Mouse (Mus musculus) spleen, adult 18-20 months (tissue): Measurements from ENCODE around the gene Nsmce1.

Source experiments
- DNase-seq, 2 experiments: peaks; one replicate each; pipeline ENCODE4 v3.0.0; 2022; ENCODE audit warnings: mixed read lengths in 2 of 2

The Nsmce1 gene

DNA sequence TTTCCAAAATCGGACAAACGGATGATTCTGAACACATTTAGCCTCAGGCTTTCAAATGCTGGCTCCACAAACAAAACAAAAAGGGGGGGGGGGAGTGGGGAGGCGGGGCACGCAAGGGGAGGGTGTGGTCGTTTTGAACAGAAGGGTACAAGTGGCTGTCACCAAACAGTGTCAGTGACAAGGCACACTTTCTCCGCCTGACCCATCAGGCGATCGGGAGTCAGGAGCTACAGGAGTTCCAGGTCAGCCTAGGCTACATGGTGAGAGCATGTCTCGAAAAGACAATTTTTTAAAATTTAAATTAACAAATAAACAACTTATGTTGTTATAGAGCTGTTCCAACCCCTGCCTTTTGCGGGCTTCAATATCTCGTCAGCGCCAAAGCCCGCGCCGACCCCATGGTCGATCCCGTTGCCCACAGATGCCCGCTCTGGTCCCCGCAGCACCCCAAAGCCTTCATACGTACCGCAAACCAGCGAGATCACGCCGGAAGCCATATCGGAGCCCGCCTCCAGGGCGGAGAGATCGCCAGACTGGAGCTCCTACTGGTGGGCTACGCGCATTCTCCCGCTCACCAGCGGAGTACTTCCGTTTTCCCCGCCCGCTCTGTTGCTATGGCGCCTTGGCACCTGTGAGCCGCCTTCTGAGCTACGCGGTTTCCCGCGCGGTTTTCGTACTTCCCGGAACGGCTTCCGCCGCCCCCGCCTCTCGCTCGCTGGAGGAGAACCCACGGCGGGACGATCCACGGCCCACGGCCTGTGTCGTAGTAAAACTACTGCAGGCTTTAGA lies at the start of gene Nsmce1:
Nsmce1 (minus strand) TSS at position 650 of the 789 bp plus-strand sequence.
- DNase-seq = peak; percentile 93 to 95

GRCm38 (mm10) chr7:125541026-125541425 lies 49.6 kb upstream of the Nsmce1 start:
- no peak for DNase-seq

- DNase-seq = no peak
Measured at GRCm38 (mm10) chr7:125539351-125539750, 48.0 kb upstream of the Nsmce1 start.

DNA sequence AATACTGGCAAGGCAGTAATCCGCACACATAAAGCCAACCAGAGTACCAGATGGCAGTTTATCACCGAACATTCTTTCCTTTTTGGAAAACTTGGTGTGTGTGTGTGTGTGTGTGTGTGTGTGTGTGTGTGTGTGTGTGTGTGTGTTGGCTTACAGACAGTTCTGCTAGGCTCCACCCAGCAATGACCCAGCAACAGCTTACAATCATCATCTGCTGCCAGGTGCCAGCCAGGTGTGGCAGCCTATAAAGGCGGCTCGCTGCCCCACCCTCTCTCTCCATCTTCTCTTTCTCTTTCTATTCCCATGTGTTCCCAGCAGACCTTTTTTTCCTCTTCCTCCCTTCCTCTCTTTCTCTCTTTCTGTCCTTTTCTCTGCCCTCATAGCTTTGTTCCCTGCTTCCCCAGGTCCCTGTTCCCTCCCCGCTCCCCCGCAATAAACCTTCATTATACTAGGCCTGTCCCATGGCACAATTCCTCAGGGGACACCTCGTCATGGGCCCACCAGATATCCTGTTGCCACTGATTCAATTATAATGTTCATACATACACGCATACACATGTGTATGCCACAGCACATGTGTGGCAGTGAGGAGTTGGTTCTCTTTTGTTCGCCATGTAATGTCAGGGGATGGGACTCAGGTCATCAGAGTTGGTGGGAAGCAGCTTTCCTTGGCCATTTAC lies 36.6 kb upstream of the Nsmce1 start:
- no peak for DNase-seq

DNA sequence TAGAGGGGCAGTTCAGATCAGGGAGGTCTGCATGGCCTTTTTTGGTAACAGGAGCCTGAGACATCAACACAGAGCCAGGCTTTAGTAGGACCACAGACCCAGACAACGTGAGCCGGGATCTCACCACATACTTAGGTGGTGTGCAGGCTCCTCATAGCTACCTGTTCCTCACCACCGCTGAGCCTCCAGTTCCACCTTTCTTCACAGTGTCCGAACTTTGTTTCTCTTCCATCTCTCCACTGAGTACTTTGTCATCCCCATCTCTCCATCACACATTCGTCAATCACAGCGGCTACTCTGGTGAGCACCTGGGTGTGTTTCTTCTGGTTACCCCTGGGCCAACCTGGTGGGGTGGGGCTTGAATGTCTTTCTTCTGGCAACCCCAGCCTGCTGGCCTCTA lies 35.8 kb upstream of the Nsmce1 start:
- no peak for DNase-seq

GRCm38 (mm10) chr7:125523051-125523450 lies 31.7 kb upstream of the Nsmce1 start:
- no peak for DNase-seq

DNA sequence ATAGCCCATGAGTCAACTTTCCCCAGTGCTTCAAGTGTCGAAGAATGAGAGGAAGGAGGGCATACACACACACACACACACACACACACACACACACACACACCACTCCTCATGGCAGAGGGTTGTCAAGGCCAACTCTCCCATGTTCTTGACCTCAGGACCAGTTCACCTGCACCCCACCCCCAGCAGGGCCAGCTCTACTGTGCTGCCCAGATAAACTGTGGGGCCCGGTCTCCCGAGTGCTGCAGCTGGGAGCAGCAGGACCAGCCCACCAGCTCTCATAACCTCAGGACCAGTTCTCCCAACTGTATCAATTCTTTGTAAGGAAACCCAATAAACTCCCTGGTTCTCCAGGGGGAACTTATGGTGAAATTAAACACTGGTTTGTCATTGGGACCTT lies 28.3 kb upstream of the Nsmce1 start:
- DNase-seq = no peak

DNA sequence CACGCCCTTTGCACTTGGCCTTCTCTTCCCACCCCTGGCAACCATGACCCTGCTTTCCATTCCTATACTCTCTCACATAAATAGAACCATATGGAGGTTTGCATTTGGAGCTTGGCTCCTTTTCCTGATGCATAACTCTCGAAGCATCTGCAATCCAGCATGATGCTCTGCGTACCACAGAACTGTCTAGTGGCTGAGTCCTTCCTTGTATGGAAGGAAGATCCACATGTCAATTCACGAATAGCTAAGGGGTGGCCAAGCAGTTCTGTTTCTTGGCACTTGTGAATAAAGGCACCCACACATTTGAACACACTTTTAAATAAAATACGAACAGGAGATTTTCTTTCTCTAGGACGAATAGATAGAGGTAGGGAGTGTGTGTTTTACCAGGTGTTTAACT lies 26.1 kb upstream of the Nsmce1 start:
- no peak for DNase-seq

DNA sequence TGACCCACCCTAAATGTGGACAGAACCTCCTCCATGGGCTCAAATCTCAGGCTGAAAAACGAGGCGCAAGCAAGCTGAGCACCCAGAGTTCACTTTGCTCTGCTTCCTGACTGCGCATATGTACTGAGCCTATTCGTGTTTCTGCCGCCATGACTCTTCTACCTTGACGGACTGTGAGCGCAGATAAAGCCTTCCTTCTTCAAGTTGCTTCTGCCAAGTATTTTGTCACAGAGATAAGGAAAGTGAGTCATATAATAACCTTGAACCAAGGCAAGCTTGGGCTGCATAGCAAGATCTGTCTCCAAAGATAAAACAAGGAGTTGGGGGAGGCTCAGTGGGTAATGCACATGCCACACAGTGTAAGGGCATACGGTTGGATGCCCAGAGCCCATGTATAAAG lies 25.3 kb upstream of the Nsmce1 start:
- no peak for DNase-seq

DNA sequence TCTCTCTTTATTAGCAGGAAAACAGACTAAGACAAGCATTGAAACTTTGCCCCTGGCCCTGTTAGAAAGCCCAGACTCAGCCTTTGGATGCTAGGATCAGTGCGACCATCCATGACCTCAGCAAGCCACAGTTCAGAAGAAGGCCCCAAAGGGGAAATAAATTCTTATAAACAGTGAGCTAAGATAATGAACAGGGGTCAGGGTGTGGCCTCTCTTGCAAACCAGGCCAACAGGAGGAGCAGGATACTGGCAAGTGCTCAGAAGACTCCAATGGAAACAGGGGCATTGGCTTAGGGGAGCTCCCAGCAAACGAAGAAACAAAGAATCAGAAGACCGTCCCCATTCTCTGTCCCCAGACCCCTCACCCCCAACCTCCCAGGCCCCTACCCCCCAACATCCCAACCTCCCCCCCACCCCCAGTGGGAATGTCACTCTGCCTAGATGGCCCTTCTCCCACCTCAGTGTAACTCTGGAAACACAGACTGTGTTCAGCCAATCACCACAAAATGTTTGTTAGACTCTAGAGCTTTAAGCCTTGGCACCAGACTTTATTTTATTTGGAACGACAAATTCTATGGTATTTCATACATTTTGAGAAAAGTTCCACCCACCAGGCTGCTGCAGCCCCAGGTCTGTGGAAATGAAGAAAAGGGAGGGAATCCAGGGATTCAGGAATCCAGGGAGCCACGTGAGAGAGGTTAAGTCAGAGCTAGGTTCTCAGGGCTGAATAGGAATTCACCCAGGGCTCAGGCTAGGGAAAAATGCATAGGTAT lies 23.9 kb upstream of the Nsmce1 start:
- no peak for DNase-seq

DNA sequence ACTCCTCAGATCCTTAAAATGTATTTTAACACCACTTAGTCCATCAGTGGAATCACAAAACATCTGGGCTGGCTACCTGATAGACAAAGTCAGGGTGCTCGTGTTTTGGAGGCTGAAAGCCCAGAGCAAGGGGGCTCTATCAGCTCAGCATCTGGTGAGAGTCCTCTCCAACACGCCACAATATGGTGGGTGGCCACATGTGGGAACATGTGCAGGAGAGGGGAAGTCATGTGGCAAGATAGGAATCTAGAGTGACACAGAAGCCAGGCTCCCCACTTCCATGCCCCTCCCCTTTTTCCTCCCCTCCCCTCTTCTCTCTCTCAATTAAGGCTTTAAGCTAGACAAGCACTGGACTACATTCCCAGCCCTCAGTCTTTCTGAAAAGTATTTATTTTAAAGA lies 20.5 kb upstream of the Nsmce1 start:
- no peak for DNase-seq

GRCm38 (mm10) chr7:125511432-125511831 lies 20.0 kb upstream of the Nsmce1 start:
- DNase-seq = no peak

GRCm38 (mm10) chr7:125507279-125507678 lies 15.9 kb upstream of the Nsmce1 start:
- DNase-seq = no peak

DNA sequence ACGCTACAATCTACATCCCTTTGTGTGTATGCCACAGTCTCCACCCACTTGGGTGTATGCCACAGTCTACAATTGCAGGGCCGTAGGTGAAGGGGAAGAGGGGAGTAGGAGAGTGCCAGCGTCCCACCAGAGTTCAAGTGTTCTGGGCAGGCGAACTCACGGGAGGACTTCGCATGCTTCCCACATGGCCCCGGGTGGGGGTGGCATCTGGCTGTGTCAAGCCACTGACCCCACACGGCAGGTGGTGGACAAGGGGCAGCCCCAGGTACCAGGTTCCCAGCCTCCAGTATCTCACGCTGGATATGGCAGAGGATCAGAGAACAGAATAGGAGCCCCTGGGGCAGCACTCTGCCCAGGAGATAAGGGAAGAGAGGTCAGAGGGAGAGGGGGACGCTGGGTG lies 14.2 kb upstream of the Nsmce1 start:
- DNase-seq = no peak

GRCm38 (mm10) chr7:125504618-125505017 lies 13.2 kb upstream of the Nsmce1 start:
- no peak for DNase-seq

DNA sequence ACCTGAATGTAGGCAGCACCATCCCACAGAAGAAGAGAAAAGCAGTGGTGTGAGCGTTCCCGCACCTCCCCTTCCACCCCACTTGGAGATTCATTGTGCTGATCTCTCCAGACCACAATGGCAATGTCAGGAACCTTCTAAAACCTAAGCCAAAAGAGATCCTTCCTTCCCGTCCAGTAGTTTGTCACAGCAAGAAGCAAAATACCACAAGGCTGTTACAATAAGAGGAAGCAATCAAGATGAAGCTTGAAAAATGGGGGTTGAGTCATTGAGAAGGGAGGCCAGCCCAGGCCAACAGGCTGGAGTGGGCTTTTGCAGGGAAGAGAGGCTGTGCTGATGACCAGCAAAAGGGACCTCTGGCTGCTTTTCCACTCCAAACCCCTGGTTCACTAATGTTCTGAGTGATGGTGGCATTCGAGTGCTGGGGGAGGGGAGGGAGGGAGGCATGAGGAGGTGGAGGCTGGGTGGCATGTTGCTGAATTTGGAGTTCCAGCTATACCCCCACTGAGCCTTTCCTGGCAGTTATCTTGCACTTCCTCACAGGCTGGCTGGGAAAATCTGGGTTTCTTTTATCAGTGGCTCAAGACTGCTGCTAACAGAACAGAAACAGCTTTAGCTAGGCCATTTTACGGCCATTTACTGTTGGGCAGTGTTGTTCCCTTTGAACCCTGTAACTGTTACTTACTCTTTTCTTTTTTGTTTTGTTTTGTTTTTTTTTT lies 12.1 kb upstream of the Nsmce1 start:
- DNase-seq = no peak

GRCm38 (mm10) chr7:125500879-125501278 lies 9.5 kb upstream of the Nsmce1 start:
- DNase-seq = no peak

GRCm38 (mm10) chr7:125499927-125500868 lies 8.8 kb upstream of the Nsmce1 start:
- DNase-seq = no peak

DNA sequence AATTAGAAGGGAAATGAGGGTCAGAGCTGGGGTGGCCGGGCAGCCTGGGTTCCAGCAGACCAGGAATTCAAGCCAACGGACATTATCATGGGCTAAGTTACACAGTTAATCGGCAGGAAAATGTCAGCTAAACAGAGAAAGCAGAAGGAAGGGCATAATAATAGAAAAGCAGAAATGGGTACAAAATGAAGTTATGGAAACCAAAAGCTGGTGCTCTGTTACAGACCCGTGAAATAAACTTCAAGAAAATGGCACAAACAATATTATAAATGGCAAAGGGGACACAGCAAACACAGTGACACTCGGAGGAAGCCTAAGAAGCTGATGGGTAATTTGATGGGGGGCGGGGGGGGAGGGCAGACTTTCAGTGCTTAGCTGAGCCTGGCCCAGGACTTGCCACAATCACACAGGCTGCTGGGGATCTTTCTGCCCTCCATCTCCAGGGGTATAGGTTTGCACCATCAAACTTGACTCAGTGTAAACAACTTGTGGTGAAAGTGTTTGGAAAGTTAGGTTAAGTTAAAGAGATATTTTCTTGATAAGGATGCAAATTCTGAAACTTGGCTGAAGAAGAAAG lies 4.6 kb upstream of the Nsmce1 start:
- DNase-seq = no peak

- no peak for DNase-seq
Measured at GRCm38 (mm10) chr7:125492551-125492950, 1.2 kb upstream of the Nsmce1 start.

DNA sequence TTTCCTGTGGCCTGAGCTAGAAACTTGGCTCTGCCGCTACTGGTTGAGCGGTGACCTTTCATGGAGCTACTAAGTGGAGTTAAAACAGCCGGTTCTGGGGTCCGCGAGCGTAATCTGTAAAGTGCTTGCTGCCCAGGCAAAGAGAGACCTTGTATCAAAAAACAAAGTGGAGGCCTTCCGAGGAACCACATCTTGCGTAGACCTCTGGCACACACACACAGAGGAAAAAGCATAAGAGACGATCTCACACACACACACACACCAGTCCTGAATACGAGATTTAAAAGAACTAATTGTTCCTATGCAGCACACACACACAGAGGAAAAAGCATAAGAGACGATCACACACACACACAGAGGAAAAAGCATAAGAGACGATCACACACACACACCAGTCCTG lies 364 bp upstream of the Nsmce1 start:
- DNase-seq = no peak
